Mouse (Mus musculus): ENCODE data around the gene Twist1. TPM values are rescaled to one million over a fixed set of nuclear protein-coding genes. Genes with fewer than 3 reads are reported as not detected.

The Twist1 gene
- polyA plus RNA-seq (2015; fragmentation: Nextera tagmentation; extraction: Ambion mirVana): 0.38 and 0.41 TPM in 2 replicates

DNA sequence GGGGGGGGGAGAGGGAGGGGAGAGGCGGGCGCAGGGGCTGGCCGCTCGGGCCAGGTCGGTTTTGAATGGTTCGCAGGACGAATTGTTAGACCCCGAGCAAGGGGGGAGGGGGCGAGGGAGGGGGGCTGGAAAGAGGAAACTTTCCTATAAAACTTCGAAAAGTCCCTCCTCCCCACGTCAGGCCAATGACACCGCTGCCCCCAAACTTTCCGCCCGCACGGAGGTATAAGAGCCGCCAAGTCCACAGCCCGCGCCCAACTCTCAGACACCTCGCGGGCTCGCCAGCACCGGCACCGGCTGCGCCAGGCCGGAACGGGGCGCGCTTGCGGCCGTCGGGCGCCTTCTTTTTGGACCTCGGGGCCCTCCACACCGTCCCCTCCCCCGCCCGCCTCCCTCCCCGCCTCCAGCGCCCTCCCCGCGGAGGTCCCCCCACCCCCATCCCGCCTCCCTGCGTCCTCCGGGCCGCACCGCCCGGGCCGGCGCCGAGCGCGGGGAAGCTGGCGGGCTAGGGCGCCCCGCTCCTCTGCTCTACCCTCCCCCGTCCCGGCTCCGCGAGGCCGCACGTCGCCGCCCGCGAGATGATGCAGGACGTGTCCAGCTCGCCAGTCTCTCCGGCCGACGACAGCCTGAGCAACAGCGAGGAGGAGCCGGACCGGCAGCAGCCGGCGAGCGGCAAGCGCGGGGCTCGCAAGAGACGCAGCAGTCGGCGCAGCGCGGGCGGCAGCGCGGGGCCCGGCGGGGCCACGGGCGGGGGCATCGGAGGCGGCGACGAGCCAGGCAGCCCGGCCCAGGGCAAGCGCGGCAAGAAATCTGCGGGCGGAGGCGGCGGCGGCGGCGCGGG, at the start of gene Twist1:
Twist1 (plus strand) TSS at position 272 of the 841 bp plus-strand sequence.
- H3K4me1 ChIP-seq (replicated peaks; ENCODE audit: control insufficient read depth, insufficient read depth, low read length): peaks cover 17% of the 10 kb centered on the region
- 0% methylated on average over 32 of the region's 105 CpGs for WGBS
- no peaks in the 10 kb centered on the region for H3K9me3 ChIP-seq (ENCODE audit: control insufficient read depth, low read length)
- peak within 1 kb of the TSS; percentile 75 for H3K4me2 ChIP-seq (ENCODE audit: low read depth, low read length)
- H3K27me3 ChIP-seq (ENCODE audit: control insufficient read depth, insufficient read depth, low read depth, low read length): peaks cover 77% of the 10 kb centered on the region
- no peaks in the 10 kb centered on the region for H3K36me3 ChIP-seq (ENCODE audit: control insufficient read depth, insufficient read depth, low read length)
- H3K9ac ChIP-seq (ENCODE audit: low read length): peak within 1 kb of the TSS; percentile 58
- H3K4me3 ChIP-seq (ENCODE audit: low read length): peak within 1 kb of the TSS; percentile 54
- ATAC-seq (ENCODE audit: low read depth): peak; percentile 79
- H3K27ac ChIP-seq (ENCODE audit: low read length): no peak within 1 kb of the TSS

DNA sequence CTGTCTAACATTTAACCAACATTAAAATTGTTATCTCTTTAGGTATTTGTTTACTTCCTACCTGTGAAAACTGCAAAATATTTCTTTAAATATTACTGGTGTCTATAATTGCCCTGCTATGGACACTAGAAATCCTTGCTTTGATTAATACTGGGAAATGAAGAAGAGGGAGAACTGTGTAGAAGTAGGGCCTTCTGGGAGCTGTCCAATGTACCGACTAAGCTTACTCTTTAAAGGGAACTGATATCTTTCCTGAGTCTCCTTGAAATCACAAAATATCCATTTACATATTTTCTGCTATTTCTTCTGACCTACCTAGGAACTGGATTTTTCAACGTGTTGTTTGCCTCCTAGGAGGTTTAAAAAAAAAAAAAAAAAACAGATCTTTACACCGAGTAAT, 30.7 kb upstream of the Twist1 start:
- H3K4me1 ChIP-seq (replicated peaks; ENCODE audit: control insufficient read depth, insufficient read depth, low read length): no peaks in the 10 kb centered on the region
- H3K27ac ChIP-seq (ENCODE audit: low read length): no peak overlapping the region
- H3K27me3 ChIP-seq (ENCODE audit: control insufficient read depth, insufficient read depth, low read depth, low read length): peaks cover 32% of the 10 kb centered on the region
- 11% methylated on average over 3 of the region's 3 CpGs for WGBS
- no peak overlapping the region for H3K4me2 ChIP-seq (ENCODE audit: low read depth, low read length)
- H3K9ac ChIP-seq (ENCODE audit: low read length): no peak overlapping the region
- no peaks in the 10 kb centered on the region for H3K36me3 ChIP-seq (ENCODE audit: control insufficient read depth, insufficient read depth, low read length)
- no peak for ATAC-seq (ENCODE audit: low read depth)
- no peaks in the 10 kb centered on the region for H3K9me3 ChIP-seq (ENCODE audit: control insufficient read depth, low read length)
- H3K4me3 ChIP-seq (ENCODE audit: low read length): no peak overlapping the region

DNA sequence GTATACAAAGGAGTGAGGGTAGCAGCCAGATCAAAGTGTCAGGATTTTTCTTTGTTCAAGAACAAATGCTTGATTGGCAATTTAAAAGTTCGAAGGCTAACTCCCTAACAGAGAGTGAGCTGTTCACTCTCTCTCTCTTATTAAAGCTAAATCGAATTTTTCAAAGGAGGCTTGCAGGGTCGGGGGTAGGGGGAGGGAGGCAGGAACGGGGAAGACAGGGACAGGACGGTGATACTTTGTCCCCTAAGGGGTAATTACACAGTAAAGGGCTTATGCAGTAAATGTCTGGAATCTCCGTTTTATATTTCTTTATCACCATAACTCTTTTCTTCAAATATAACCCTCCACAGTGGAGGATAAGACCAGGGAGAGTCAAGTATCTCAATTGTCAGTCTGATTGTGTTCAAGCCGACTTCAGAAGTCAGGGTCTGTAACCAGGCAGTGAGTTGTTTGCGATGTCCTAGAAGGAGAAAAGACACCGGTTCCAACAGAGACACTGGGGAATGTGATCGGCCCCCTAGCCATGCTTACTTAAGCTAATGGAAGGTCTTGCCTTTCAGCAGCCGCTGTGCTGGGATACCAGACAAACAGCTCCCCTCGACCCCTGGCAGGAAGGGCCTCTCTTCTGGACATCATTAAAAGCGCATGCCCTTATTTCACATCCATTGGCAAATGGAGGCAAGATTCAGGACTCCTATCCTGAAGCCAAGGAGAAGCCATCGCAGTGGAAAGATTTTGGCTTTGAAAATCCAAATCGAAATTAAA, 30.0 kb upstream of the Twist1 start:
- no peaks in the 10 kb centered on the region for H3K4me1 ChIP-seq (replicated peaks; ENCODE audit: control insufficient read depth, insufficient read depth, low read length)
- no peak for ATAC-seq (ENCODE audit: low read depth)
- no peaks in the 10 kb centered on the region for H3K36me3 ChIP-seq (ENCODE audit: control insufficient read depth, insufficient read depth, low read length)
- 3% methylated on average over 15 of the region's 15 CpGs for WGBS
- H3K27me3 ChIP-seq (ENCODE audit: control insufficient read depth, insufficient read depth, low read depth, low read length): peaks cover 32% of the 10 kb centered on the region
- no peak overlapping the region for H3K4me3 ChIP-seq (ENCODE audit: low read length)
- H3K9ac ChIP-seq (ENCODE audit: low read length): no peak overlapping the region
- no peak overlapping the region for H3K4me2 ChIP-seq (ENCODE audit: low read depth, low read length)
- H3K9me3 ChIP-seq (ENCODE audit: control insufficient read depth, low read length): no peaks in the 10 kb centered on the region
- H3K27ac ChIP-seq (ENCODE audit: low read length): no peak overlapping the region

DNA sequence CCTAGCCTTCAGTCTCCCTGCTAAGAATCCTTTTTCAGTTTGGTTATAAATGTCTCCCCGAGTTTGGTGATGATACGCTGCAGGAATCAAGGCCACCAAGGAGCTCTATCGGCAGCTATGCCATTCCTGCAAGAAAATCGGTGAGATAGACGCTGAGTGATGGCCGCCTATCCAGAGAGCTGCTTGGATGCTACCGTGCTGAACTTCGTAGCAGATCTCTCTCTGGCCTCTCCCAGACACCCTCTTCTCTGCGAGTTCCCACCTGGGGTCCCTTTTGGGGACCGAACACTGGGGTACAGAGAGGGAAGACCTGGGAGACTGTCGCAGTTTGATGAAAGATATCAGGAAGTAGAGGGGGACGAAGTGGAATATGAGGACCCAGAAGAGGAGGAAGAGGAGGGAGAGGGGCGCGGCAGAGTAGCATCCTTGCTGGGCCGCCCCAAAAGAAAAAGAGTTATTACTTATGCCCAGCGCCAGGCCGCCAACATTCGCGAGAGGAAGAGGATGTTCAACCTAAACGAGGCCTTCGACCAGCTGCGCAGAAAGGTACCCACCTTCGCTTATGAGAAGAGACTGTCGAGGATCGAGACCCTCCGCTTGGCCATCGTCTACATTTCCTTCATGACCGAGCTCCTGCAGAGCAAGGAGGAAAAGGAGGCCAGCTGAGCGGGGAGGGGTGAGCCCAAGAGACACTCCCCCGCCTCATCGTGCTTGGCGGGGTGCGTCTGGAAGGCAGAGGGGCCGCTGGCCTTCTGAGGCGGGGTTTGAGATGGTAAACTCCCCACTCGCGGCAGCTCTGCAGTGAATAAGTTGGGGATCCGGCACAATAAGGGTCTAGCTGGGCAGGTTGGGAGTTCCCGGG, 28.9 kb upstream of the Twist1 start, which contains the start of gene Ferd3l:
Ferd3l (plus strand) TSS at position 95 of the 862 bp plus-strand sequence.
- 1% methylated on average over 39 of the region's 39 CpGs for WGBS
- Histone ChIP-seq H3K4me1 (replicated peaks; ENCODE audit: control insufficient read depth, insufficient read depth, low read length) (no peaks in the 10 kb centered on the region), H3K27me3 (ENCODE audit: control insufficient read depth, insufficient read depth, low read depth, low read length) (peaks cover 32% of the 10 kb centered on the region), H3K9ac (ENCODE audit: low read length) (no peak within 1 kb of the TSS), H3K4me3 (ENCODE audit: low read length) (no peak within 1 kb of the TSS), H3K4me2 (ENCODE audit: low read depth, low read length) (no peak within 1 kb of the TSS), H3K36me3 (ENCODE audit: control insufficient read depth, insufficient read depth, low read length) (no peaks in the 10 kb centered on the region), H3K9me3 (ENCODE audit: control insufficient read depth, low read length) (no peaks in the 10 kb centered on the region), H3K27ac (ENCODE audit: low read length) (no peak within 1 kb of the TSS)
- no peak for ATAC-seq (ENCODE audit: low read depth)

DNA sequence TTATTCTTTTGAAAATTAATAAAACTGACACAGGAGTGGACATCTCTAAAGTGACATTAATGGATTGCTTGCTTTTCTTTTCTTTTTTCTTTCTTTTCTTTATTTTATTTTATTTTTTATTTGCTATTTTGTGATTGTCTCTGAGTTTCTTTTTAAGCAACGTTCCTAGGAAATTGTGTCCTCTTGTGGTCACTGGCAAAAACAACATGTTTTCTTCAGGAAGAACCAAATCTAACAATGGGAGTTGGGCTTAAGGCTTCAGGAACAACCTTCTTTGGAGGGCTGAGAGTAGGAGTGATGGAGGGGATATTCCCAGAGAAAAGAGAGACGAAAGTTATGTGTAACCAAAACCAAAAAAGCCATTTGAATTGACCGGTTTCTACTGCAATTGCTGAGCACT, 4.6 kb upstream of the Twist1 start:
- ATAC-seq (ENCODE audit: low read depth): no peak
- Histone ChIP-seq H3K4me1 (replicated peaks; ENCODE audit: control insufficient read depth, insufficient read depth, low read length) (peaks cover 9% of the 10 kb centered on the region), H3K27me3 (ENCODE audit: control insufficient read depth, insufficient read depth, low read depth, low read length) (peaks cover 40% of the 10 kb centered on the region), H3K9me3 (ENCODE audit: control insufficient read depth, low read length) (no peaks in the 10 kb centered on the region), H3K9ac (ENCODE audit: low read length) (no peak overlapping the region), H3K36me3 (ENCODE audit: control insufficient read depth, insufficient read depth, low read length) (no peaks in the 10 kb centered on the region), H3K27ac (ENCODE audit: low read length) (no peak overlapping the region), H3K4me2 (ENCODE audit: low read depth, low read length) (no peak overlapping the region), H3K4me3 (ENCODE audit: low read length) (no peak overlapping the region)
- WGBS: 8% methylated on average over 3 of the region's 3 CpGs

DNA sequence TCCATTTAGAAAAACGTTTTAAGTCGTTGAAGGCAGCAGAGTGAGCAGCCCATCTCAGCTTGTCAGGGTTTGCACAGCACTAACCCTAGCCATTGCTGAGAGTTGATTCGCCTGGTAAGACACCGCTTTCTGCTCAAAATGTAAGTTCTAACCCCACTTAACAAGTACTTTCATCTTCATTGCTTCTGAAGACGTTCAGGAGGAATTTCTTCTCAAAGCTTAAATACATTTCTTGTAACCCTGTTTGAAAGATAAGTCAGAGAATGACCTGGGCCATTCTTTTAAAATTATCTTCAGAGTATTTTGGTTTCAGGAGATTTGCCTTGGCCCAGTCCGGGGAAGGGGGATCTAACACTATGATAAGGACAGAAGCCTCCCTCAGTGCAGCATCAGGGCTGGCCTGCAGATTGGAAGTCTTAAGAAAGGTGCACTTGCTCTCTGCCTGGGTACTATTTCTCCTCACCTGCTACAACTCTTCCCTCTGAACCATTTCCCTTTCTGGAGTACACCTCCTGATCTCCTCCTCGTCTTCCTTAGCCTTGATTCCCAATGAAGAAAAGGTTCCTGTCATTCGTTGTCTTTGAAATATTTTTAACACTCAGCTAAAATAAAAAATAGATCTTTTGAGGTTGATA, 2.4 kb upstream of the Twist1 start:
- Histone ChIP-seq H3K36me3 (ENCODE audit: control insufficient read depth, insufficient read depth, low read length) (no peaks in the 10 kb centered on the region), H3K27ac (ENCODE audit: low read length) (no peak overlapping the region), H3K27me3 (ENCODE audit: control insufficient read depth, insufficient read depth, low read depth, low read length) (peaks cover 58% of the 10 kb centered on the region), H3K4me1 (replicated peaks; ENCODE audit: control insufficient read depth, insufficient read depth, low read length) (peaks cover 17% of the 10 kb centered on the region), H3K4me2 (ENCODE audit: low read depth, low read length) (no peak overlapping the region), H3K4me3 (ENCODE audit: low read length) (no peak overlapping the region), H3K9me3 (ENCODE audit: control insufficient read depth, low read length) (no peaks in the 10 kb centered on the region), H3K9ac (ENCODE audit: low read length) (no peak overlapping the region)
- 23% methylated on average over 8 of the region's 8 CpGs for WGBS
- no peak for ATAC-seq (ENCODE audit: low read depth)

DNA sequence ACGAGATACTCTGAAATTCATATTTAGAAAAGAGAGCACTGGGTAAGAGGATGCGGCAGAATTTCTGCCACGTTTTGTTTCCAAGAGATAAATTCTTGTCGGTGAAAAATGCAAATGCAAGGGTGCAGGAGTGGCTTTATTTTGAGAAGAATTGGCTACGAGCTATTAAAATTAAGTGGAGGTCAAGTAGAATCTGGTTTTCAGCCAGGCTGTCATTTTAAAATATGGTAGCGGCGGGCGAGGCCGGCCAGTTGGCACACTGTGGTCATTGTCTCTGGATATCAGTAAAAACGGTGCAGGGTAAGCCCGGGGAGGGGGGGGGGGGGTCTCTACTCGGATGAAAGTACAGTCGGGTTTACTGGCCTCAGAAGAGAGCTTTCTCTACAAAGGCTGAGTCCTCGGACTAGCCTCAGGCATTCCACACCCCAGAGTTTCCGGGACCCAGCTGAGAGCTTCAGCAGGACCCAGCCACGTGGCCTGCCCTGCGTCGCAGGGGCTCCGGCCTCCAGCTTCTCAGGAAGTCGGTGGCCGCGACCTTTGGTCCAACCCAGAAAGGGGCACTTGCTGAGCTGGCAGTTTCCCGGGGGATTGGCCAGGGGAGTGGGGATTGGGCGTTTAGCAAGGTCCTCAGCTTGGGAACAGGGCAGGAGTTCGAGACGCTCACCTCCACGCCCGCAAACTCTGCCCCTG, 1.7 kb upstream of the Twist1 start:
- Histone ChIP-seq H3K27me3 (ENCODE audit: control insufficient read depth, insufficient read depth, low read depth, low read length) (peaks cover 62% of the 10 kb centered on the region), H3K4me3 (ENCODE audit: low read length) (no peak overlapping the region; the same call in 1 of the 2 replicates), H3K9me3 (ENCODE audit: control insufficient read depth, low read length) (no peaks in the 10 kb centered on the region), H3K27ac (ENCODE audit: low read length) (no peak overlapping the region), H3K4me1 (replicated peaks; ENCODE audit: control insufficient read depth, insufficient read depth, low read length) (peaks cover 17% of the 10 kb centered on the region), H3K4me2 (ENCODE audit: low read depth, low read length) (no peak overlapping the region), H3K9ac (ENCODE audit: low read length) (no peak overlapping the region), H3K36me3 (ENCODE audit: control insufficient read depth, insufficient read depth, low read length) (no peaks in the 10 kb centered on the region)
- 4% methylated on average over 27 of the region's 28 CpGs for WGBS
- ATAC-seq (ENCODE audit: low read depth): no peak

Measured in lung, embryonic 16.5 days (tissue).